Comparison of ENCODE assay signal across 7 mouse cellular contexts in the genomic region with DNA sequence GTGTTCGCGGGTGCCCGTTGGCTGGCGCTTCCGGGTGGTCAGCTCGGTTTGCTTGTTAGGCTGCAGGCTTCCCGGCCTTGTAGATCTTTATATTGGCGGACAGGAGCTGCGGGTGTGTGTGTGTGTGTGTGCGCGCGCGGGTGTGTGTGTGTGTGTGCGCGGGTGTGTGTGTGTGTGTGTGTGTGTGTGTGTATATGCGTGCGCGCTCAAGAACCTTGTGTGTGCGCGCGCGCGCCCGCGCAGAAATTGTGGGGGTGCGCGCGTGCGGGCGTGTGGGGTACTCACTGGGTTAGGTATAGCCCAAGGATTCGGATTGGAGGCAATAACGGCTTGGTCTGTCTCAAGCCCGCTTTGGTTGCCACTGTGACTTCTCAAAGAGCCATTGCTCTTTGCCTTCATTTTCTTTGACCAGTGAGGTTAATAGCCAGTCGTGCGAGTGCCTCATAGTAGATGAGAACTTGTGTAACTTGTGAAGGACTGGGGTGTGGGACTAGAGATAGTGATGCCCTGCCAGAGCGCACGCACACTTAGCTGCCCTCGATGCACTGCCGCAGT. TPM values are rescaled to one million over a fixed set of nuclear protein-coding genes. Genes with fewer than 3 reads are reported as not detected.
DNase-seq lines count a peak whose midpoint lies in the region; ATAC-seq and TF ChIP-seq lines count a peak whose summit lies in the region.

No protein-coding gene starts in this region.

- DNase-seq in NIH3T3 (ENCODE audit: low read depth), result peak; percentile 66
- DNase-seq in embryo, embryonic 11.5 days (ENCODE audit: low read depth, low spot score), result peak; percentile 14
- DNase-seq in layer of hippocampus, postnatal 10 days (ENCODE audit: low spot score in 2 of 2), result peak; percentile 49 to 62
- peak; percentile 61 to 73 for DNase-seq in right cerebral cortex, adult 2 months (ENCODE audit: low spot score in 2 of 2)

- H3K27ac ChIP-seq in ES-Bruce4 (ENCODE audit: insufficient read depth, low read length), result no peak overlapping the region
- peak overlapping the region; percentile 88 for H3K27ac ChIP-seq in heart, embryonic 13.5 days (replicated peaks)
- H3K27ac ChIP-seq in lung, embryonic 15.5 days, result peak overlapping the region; percentile 90

- H3K9ac ChIP-seq in ES-Bruce4 (ENCODE audit: low read depth, poor library complexity, severe bottlenecking), result peak overlapping the region; percentile 85
- H3K9ac ChIP-seq in heart, embryonic 13.5 days, result peak overlapping the region; percentile 95
- H3K9ac ChIP-seq in lung, embryonic 15.5 days, result peak overlapping the region; percentile 93

- peak overlapping the region; percentile 88 for H3K4me3 ChIP-seq in ES-Bruce4 (ENCODE audit: low read depth, low read length)
- H3K4me3 ChIP-seq in heart, embryonic 13.5 days, result peak overlapping the region; percentile 94
- peak overlapping the region; percentile 88 for H3K4me3 ChIP-seq in lung, embryonic 15.5 days

- no peaks in the 10 kb centered on the region for H3K4me1 ChIP-seq in ES-Bruce4 (ENCODE audit: control insufficient read depth, insufficient read depth, low read length)
- peaks cover 16% of the 10 kb centered on the region for H3K4me1 ChIP-seq in heart, embryonic 13.5 days
- peaks cover 12% of the 10 kb centered on the region for H3K4me1 ChIP-seq in lung, embryonic 15.5 days

- TF ChIP-seq EP300 in ES-Bruce4 (IDR thresholded peaks at IDR 0.05; ENCODE audit: insufficient read depth, low read depth, low read length), result no peak

- no peak for TF ChIP-seq POLR2A in ES-Bruce4 (IDR thresholded peaks at IDR 0.05; ENCODE audit: insufficient read depth, low read length)

- no peaks in the 10 kb centered on the region for H3K9me3 ChIP-seq in ES-Bruce4 (replicated peaks; ENCODE audit: control insufficient read depth, insufficient read depth, low read length, poor library complexity, severe bottlenecking)
- H3K9me3 ChIP-seq in heart, embryonic 13.5 days, result peaks cover 4% of the 10 kb centered on the region; the same call in 1 of the 2 replicates
- H3K9me3 ChIP-seq in lung, embryonic 15.5 days, result no peaks in the 10 kb centered on the region

- no peak for TF ChIP-seq CTCF in ES-Bruce4 (IDR thresholded peaks at IDR 0.05; ENCODE audit: low read depth, low read length)

- H3K4me2 ChIP-seq in heart, embryonic 13.5 days, result peak overlapping the region; percentile 91
- H3K4me2 ChIP-seq in lung, embryonic 15.5 days, result peak overlapping the region; percentile 82

- 2% methylated on average over 38 of the region's 39 CpGs for WGBS in heart, embryonic 13.5 days
- 2% methylated on average over 36 of the region's 39 CpGs for WGBS in lung, embryonic 15.5 days

- H3K36me3 ChIP-seq in ES-Bruce4 (ENCODE audit: control insufficient read depth, insufficient read depth, low read length, poor library complexity, severe bottlenecking), result peaks cover 19% of the 10 kb centered on the region; the same call in 1 of the 2 replicates
- peaks cover 23% of the 10 kb centered on the region for H3K36me3 ChIP-seq in heart, embryonic 13.5 days
- peaks cover 17% of the 10 kb centered on the region for H3K36me3 ChIP-seq in lung, embryonic 15.5 days

- peak; percentile 59; the same call in 1 of the 2 replicates for ATAC-seq in heart, embryonic 13.5 days (ENCODE audit: extremely low read depth, insufficient number of reproducible peaks, low FRiP score, low TSS enrichment)
- ATAC-seq in lung, embryonic 15.5 days (ENCODE audit: borderline replicate concordance, extremely low read depth, low FRiP score, low TSS enrichment), result peak; percentile 24; the same call in 1 of the 2 replicates

- H3K27me3 ChIP-seq in ES-Bruce4 (ENCODE audit: control insufficient read depth, insufficient read depth, low read length, poor library complexity, severe bottlenecking), result no peaks in the 10 kb centered on the region
- no peaks in the 10 kb centered on the region for H3K27me3 ChIP-seq in heart, embryonic 13.5 days (replicated peaks)
- H3K27me3 ChIP-seq in lung, embryonic 15.5 days, result no peaks in the 10 kb centered on the region

RNA-seq across cellular contexts. Expression of gene Edc3, which starts 0.5 kb away (rescaled TPM):
- polyA plus RNA-seq in ES-Bruce4 (2011; ENCODE audit: insufficient read depth, insufficient read length, low read depth, missing spikeins), result 22.0 and 26.3 TPM in 2 replicates
- polyA plus RNA-seq in heart, embryonic 13.5 days (2015; fragmentation: Nextera tagmentation; extraction: Ambion mirVana), result 16.2 and 17.5 TPM in 2 replicates
- 10 to 100 TPM; 14.6 to 16.0 TPM for total RNA-seq in layer of hippocampus, postnatal 10 days (2021)
- polyA plus RNA-seq in lung, embryonic 15.5 days (2015; fragmentation: Nextera tagmentation; extraction: Ambion mirVana), result 34.0 and 35.8 TPM in 2 replicates

RNA-seq across cellular contexts. Expression of gene Cyp1a1, which starts 21.1 kb away (rescaled TPM):
- 1.2 and 1.8 TPM in 2 replicates for polyA plus RNA-seq in ES-Bruce4 (2011; ENCODE audit: insufficient read depth, insufficient read length, low read depth, missing spikeins)
- polyA plus RNA-seq in heart, embryonic 13.5 days (2015; fragmentation: Nextera tagmentation; extraction: Ambion mirVana), result not detected in 2 replicates
- total RNA-seq in layer of hippocampus, postnatal 10 days (2021), result under 1 TPM; 0.48 to 0.60 TPM
- 0.11 and 0.14 TPM in 2 replicates for polyA plus RNA-seq in lung, embryonic 15.5 days (2015; fragmentation: Nextera tagmentation; extraction: Ambion mirVana)

RNA-seq across cellular contexts. Expression of gene Cyp1a2, which starts 25.3 kb away (rescaled TPM):
- polyA plus RNA-seq in ES-Bruce4 (2011; ENCODE audit: insufficient read depth, insufficient read length, low read depth, missing spikeins), result 0.37 TPM in 1 of 2 replicates, not detected in the other
- not detected in 2 replicates for polyA plus RNA-seq in heart, embryonic 13.5 days (2015; fragmentation: Nextera tagmentation; extraction: Ambion mirVana)
- not detected for total RNA-seq in layer of hippocampus, postnatal 10 days (2021)
- not detected in 2 replicates for polyA plus RNA-seq in lung, embryonic 15.5 days (2015; fragmentation: Nextera tagmentation; extraction: Ambion mirVana)

RNA-seq across cellular contexts. Expression of gene Csk, which starts 55.4 kb away (rescaled TPM):
- 30.7 and 35.5 TPM in 2 replicates for polyA plus RNA-seq in ES-Bruce4 (2011; ENCODE audit: insufficient read depth, insufficient read length, low read depth, missing spikeins)
- 16.3 and 17.2 TPM in 2 replicates for polyA plus RNA-seq in heart, embryonic 13.5 days (2015; fragmentation: Nextera tagmentation; extraction: Ambion mirVana)
- 10 to 100 TPM; 56.6 to 59.0 TPM for total RNA-seq in layer of hippocampus, postnatal 10 days (2021)
- polyA plus RNA-seq in lung, embryonic 15.5 days (2015; fragmentation: Nextera tagmentation; extraction: Ambion mirVana), result 22.7 and 25.9 TPM in 2 replicates

RNA-seq across cellular contexts. Expression of gene Clk3, which starts 56.9 kb away (rescaled TPM):
- 71.2 and 77.7 TPM in 2 replicates for polyA plus RNA-seq in ES-Bruce4 (2011; ENCODE audit: insufficient read depth, insufficient read length, low read depth, missing spikeins)
- polyA plus RNA-seq in heart, embryonic 13.5 days (2015; fragmentation: Nextera tagmentation; extraction: Ambion mirVana), result 56.1 and 57.1 TPM in 2 replicates
- total RNA-seq in layer of hippocampus, postnatal 10 days (2021), result 10 to 100 TPM; 64.3 to 66.9 TPM
- 79.5 and 85.5 TPM in 2 replicates for polyA plus RNA-seq in lung, embryonic 15.5 days (2015; fragmentation: Nextera tagmentation; extraction: Ambion mirVana)

Comparison
In these comparisons a context has a peak if more than half of its experiments do, and no peak if none do; other contexts are left out.
1. DNase-seq: peak in every context shown above with its lines; median percentile 67 in right cerebral cortex, adult 2 months; 66 in NIH3T3; 56 in layer of hippocampus, postnatal 10 days; 14 in embryo, embryonic 11.5 days.